Mouse (Mus musculus): ENCODE results near the gene 1700020A23Rik. TPM values are rescaled to one million over a fixed set of nuclear protein-coding genes. Genes with fewer than 3 reads are reported as not detected.

The 1700020A23Rik gene
- polyA plus RNA-seq, 1 experiment from 2014 or later, result 0.38 TPM

DNA sequence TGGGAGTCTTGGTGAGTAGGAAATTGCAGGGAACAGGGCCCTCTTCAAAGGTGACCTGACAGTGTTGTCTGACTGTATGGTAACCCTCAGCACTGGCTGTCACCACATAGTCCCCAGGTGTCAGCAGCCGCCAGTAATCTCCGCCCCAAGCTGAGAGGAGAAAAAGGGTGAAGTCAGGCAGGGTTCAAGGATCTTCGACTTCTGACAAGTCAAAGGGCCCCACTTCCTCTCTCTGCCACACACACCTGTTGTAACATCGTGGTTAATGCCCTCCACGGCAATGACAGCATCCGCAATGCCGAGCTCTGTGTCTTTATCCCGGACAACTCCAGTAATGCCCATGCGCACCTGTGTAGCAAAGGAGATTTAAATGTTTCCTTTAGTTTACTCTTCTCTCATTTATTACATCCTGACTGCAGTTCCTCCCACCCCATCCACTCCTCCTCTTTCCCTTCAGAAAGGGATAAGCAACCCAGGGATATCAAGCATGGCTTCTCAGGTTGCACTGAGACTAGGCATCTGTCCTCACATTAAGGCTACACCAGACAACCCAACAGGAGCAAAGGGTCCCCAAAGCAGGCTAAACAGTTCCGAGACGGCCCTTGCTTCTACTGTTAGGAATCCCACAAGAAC, 13.9 kb upstream of the 1700020A23Rik start:
- H3K27ac ChIP-seq (replicated peaks), result no peak overlapping the region
- no peak overlapping the region for H3K9ac ChIP-seq (replicated peaks)
- H3K4me2 ChIP-seq (replicated peaks), result no peak overlapping the region
- ATAC-seq (ENCODE audit: low FRiP score, low read depth), result no peak
- no peak overlapping the region for H3K4me3 ChIP-seq
- H3K4me1 ChIP-seq, result no peaks in the 10 kb centered on the region
- H3K36me3 ChIP-seq, result peaks cover 8% of the 10 kb centered on the region; the same call in 1 of the 2 replicates
- WGBS, result 84% methylated on average over 11 of the region's 11 CpGs
- no peaks in the 10 kb centered on the region for H3K9me3 ChIP-seq
- H3K27me3 ChIP-seq, result peaks cover 2% of the 10 kb centered on the region; the same call in 1 of the 2 replicates

DNA sequence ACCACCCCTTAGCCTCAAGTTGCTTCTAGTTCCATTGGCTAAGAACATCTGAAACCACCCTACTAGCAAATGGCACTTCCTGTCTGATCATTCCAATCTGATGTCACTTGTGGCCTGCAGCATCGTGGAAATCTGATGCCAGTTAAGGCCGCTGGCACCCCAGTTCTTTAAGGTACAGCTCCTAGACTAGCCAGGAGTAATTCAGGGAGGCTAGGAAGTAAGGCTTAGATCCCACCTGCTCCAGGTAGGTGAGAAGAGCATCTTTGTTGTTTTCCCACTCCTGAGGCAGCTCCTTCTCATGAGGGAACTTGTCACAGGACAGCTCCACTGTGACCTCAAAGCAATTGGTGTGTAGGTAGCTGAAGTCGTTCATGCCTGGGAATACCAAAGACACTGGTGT, 12.2 kb upstream of the 1700020A23Rik start:
- Histone ChIP-seq H3K4me3 (no peak overlapping the region), H3K4me2 (replicated peaks) (no peak overlapping the region), H3K9ac (replicated peaks) (no peak overlapping the region), H3K27ac (replicated peaks) (no peak overlapping the region), H3K9me3 (no peaks in the 10 kb centered on the region), H3K4me1 (peaks cover 13% of the 10 kb centered on the region), H3K36me3 (peaks cover 8% of the 10 kb centered on the region; the same call in 1 of the 2 replicates), H3K27me3 (peaks cover 12% of the 10 kb centered on the region)
- ATAC-seq (ENCODE audit: low FRiP score, low read depth), result no peak
- WGBS, result 89% methylated on average over 3 of the region's 3 CpGs

DNA sequence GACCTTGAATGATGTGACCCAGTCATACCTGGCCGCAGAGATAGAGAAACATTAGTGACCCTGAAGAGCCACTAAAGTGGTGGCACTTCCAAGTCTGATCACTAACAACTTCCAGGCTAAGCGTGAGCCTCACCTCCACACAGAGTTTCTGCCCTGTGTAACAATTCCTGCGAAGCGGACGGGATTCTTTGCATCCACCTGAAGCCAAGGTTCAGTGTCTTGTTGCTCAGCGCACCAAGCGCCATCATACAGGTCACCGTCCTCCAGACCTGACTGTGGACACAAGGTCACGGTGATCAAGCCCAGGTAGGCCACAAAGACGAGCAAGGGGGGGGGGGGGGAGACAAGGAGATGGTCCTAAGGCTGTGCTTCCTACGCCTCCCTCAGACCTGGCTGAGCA, 9.4 kb upstream of the 1700020A23Rik start:
- ATAC-seq (ENCODE audit: low FRiP score, low read depth), result no peak

DNA sequence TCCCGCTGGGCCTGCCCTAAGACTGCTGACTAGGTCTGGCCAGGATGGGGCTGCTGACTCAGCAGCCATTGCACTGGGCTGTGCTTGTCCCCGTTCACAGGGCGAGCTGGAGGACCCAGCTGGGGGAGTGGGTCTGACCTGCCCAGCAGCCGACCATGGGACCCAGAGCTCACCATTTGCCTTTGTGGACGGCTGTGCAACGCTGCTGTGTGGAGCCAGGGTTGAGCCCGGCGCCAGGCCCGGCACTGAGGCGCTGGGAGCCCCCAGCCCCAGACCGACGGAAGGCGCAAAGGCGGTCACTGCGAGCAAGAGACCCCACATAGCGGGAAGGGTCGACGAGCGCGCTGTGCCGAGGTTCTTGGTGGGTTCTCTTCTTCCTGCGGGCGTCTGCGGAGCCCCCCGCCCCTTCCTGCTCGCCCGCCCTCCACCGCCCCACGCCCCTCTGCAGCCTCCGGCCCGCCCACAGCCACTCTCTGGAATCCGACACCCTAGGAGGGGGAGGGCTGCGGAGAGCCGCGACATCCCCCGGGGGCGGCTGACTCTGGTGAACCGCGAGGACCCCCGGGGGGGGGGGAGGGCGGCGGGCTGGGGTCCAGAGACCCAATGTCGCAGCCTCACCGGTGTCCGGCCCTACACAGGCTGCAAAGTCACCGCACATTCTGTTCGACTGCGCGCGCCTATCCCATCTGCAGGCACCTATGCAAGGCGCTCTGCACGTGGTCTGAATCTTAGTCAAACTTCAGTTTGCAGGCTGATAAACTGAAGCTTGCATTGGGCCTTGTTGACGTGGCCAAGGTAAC, 7.7 kb upstream of the 1700020A23Rik start, which contains the start of gene Cpxm1:
Cpxm1 (minus strand) TSS at position 389 of the 800 bp plus-strand sequence.
- peak within 1 kb of the TSS; percentile 73 for H3K9ac ChIP-seq (replicated peaks)
- peak; percentile 86 for ATAC-seq (ENCODE audit: low FRiP score, low read depth)
- WGBS, result under 1% methylated on average over 42 of the region's 53 CpGs

More for the DNA sequence above, 9.4 kb upstream of the 1700020A23Rik start:
- WGBS, result 93% methylated on average over 11 of the region's 11 CpGs
- no peak overlapping the region for H3K9ac ChIP-seq (replicated peaks)
- no peak overlapping the region for H3K27ac ChIP-seq (replicated peaks)
- peaks cover 8% of the 10 kb centered on the region; the same call in 1 of the 2 replicates for H3K36me3 ChIP-seq
- peaks cover 28% of the 10 kb centered on the region for H3K27me3 ChIP-seq
- peaks cover 17% of the 10 kb centered on the region for H3K4me1 ChIP-seq
- no peak overlapping the region for H3K4me2 ChIP-seq (replicated peaks)
- H3K9me3 ChIP-seq, result no peaks in the 10 kb centered on the region
- H3K4me3 ChIP-seq, result no peak overlapping the region

DNA sequence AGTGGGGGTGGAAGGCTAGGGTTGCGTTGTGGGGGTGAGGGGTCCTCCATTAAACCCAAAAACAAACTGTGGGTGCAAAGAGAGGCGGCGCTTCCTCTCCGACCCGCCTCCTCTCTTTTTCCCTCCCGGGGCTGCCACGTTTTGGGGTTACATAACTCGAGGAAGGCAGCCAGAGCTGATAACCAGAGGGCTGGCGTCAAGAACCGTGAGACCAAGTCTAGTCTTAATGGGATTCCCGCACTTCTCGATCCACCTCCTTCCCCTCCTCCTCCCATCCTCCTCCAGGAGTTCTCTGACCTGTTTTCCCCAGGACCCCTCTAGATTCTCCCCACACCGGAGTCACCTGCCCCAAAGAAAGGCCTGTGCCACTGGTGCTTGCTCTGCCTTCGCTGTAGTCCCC, 7.0 kb upstream of the 1700020A23Rik start:
- H3K4me3 ChIP-seq, result peak overlapping the region; percentile 59
- H3K36me3 ChIP-seq, result peaks cover 8% of the 10 kb centered on the region; the same call in 1 of the 2 replicates
- peaks cover 31% of the 10 kb centered on the region for H3K27me3 ChIP-seq
- H3K27ac ChIP-seq (replicated peaks), result no peak overlapping the region
- peak overlapping the region; percentile 99 for H3K4me2 ChIP-seq (replicated peaks)
- 10% methylated on average over 14 of the region's 14 CpGs for WGBS
- ATAC-seq (ENCODE audit: low FRiP score, low read depth), result no peak
- peaks cover 23% of the 10 kb centered on the region for H3K4me1 ChIP-seq
- no peaks in the 10 kb centered on the region for H3K9me3 ChIP-seq
- no peak overlapping the region for H3K9ac ChIP-seq (replicated peaks)

More for the DNA sequence above, 7.7 kb upstream of the 1700020A23Rik start, which contains the start of gene Cpxm1:
- Histone ChIP-seq H3K27me3 (peaks cover 28% of the 10 kb centered on the region), H3K4me3 (peak within 1 kb of the TSS; percentile 59), H3K9me3 (no peaks in the 10 kb centered on the region), H3K4me1 (peaks cover 23% of the 10 kb centered on the region), H3K4me2 (replicated peaks) (peak within 1 kb of the TSS; percentile 99), H3K36me3 (peaks cover 8% of the 10 kb centered on the region; the same call in 1 of the 2 replicates), H3K27ac (replicated peaks) (no peak within 1 kb of the TSS)

DNA sequence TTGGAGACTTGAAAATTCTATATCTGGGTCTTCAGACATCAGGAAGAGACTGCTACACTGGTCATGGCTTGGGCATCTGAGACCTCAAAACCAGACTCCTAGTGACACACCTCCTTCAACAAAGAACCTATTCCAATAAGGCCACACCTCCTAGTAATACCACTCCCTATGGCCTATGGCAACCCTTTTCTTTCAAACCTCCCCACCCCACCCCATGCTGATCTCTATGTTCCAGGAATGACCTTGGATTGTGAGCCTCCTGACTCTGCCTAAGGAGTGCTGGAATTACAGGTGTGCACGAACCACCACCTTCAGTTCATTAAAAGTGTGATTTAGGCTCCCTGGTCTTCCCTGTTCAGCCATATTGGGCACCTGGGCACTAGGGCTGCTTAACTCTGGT, 5.0 kb upstream of the 1700020A23Rik start:
- no peak overlapping the region for H3K9ac ChIP-seq (replicated peaks)
- H3K4me1 ChIP-seq, result peaks cover 23% of the 10 kb centered on the region
- H3K27me3 ChIP-seq, result peaks cover 31% of the 10 kb centered on the region
- H3K27ac ChIP-seq (replicated peaks), result no peak overlapping the region
- H3K36me3 ChIP-seq, result no peaks in the 10 kb centered on the region
- H3K9me3 ChIP-seq, result no peaks in the 10 kb centered on the region
- whole genome bisulfite sequencing, result 91% methylated on average over 1 of the region's 1 CpGs
- H3K4me3 ChIP-seq, result no peak overlapping the region
- ATAC-seq (ENCODE audit: low FRiP score, low read depth), result no peak
- no peak overlapping the region for H3K4me2 ChIP-seq (replicated peaks)

DNA sequence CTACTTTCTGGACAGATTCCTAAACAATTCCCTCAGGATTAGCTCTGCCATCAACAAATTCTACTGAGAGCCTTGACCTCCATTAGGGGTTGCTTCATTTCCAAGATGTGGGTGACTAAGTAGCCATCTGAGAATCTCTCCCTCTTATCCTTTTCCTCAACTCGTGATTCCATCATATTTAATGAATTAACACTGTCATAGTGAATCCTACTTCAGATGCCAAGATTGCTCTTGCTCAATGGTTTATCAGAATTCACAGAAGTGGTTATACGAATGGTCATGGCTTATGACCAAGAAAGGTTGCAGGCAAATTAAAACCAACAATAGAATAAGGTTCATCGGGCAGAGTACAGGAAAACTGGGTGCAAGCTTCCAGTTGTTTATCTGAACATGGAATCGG, 3.2 kb upstream of the 1700020A23Rik start:
- Histone ChIP-seq H3K36me3 (no peaks in the 10 kb centered on the region), H3K27me3 (peaks cover 30% of the 10 kb centered on the region), H3K4me1 (peaks cover 19% of the 10 kb centered on the region), H3K9ac (replicated peaks) (no peak overlapping the region), H3K9me3 (no peaks in the 10 kb centered on the region), H3K27ac (replicated peaks) (no peak overlapping the region), H3K4me2 (replicated peaks) (no peak overlapping the region), H3K4me3 (no peak overlapping the region)
- no peak for ATAC-seq (ENCODE audit: low FRiP score, low read depth)
- 86% methylated on average over 4 of the region's 4 CpGs for WGBS

DNA sequence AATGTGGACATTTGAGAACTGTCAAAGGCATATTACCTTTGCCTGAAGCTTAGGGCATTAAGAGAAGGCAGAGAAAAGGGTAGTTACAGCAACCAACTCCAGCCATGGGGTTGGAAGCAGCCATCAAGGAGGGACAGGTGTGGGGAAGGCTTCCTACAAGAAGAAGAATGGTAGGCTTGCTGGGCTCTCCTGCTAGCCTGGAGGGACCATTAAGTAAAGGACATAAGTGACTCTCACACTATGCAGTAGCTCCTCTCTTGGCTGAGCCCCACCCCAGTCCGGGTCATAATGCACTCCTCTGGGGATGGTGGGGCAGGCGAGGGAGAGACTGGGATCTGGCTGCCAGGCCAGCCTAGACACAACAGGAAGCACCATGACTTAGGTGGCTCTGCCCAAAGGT, 1.1 kb downstream of the 1700020A23Rik start, which contains the start of gene Tmem239:
Tmem239 (plus strand) TSS at position 301 of the 400 bp plus-strand sequence.
- WGBS, result 92% methylated on average over 2 of the region's 2 CpGs
- H3K4me2 ChIP-seq (replicated peaks), result no peak within 1 kb of the TSS
- peaks cover 7% of the 10 kb centered on the region; the same call in 1 of the 2 replicates for H3K4me1 ChIP-seq
- no peak within 1 kb of the TSS for H3K4me3 ChIP-seq
- ATAC-seq (ENCODE audit: low FRiP score, low read depth), result no peak
- H3K9me3 ChIP-seq, result no peaks in the 10 kb centered on the region
- H3K36me3 ChIP-seq, result no peaks in the 10 kb centered on the region
- no peak within 1 kb of the TSS for H3K27ac ChIP-seq (replicated peaks)
- peaks cover 9% of the 10 kb centered on the region for H3K27me3 ChIP-seq
- H3K9ac ChIP-seq (replicated peaks), result no peak within 1 kb of the TSS

DNA sequence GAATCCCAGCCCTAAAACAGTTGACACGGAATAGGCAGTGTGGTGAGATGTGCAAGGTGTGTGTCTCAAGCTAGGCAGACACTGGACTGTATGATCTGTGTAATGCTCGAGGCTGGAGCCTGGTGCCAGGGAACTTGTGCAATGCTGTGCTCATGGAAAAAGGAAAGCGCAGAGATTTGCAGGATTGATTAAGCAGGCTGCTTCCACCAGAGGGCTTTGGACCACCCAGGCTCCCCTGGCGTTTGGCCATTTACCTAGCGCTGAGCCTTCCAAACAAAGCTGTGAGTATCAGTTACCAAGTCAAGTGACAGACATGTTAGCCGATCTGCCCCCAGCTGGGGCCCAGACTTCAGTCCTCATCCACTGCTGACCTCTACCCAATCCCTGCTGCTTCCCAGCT, 3.1 kb downstream of the 1700020A23Rik start:
- Histone ChIP-seq H3K27me3 (peaks cover 6% of the 10 kb centered on the region; the same call in 1 of the 2 replicates), H3K4me1 (0 out of 2 replicates have a peak, but pooled peaks cover 5% of the 10 kb centered on the region), H3K9ac (replicated peaks) (no peak overlapping the region), H3K27ac (replicated peaks) (no peak overlapping the region), H3K9me3 (no peaks in the 10 kb centered on the region), H3K4me3 (no peak overlapping the region), H3K4me2 (replicated peaks) (no peak overlapping the region), H3K36me3 (no peaks in the 10 kb centered on the region)
- ATAC-seq (ENCODE audit: low FRiP score, low read depth), result no peak
- WGBS, result 17% methylated on average over 6 of the region's 6 CpGs

DNA sequence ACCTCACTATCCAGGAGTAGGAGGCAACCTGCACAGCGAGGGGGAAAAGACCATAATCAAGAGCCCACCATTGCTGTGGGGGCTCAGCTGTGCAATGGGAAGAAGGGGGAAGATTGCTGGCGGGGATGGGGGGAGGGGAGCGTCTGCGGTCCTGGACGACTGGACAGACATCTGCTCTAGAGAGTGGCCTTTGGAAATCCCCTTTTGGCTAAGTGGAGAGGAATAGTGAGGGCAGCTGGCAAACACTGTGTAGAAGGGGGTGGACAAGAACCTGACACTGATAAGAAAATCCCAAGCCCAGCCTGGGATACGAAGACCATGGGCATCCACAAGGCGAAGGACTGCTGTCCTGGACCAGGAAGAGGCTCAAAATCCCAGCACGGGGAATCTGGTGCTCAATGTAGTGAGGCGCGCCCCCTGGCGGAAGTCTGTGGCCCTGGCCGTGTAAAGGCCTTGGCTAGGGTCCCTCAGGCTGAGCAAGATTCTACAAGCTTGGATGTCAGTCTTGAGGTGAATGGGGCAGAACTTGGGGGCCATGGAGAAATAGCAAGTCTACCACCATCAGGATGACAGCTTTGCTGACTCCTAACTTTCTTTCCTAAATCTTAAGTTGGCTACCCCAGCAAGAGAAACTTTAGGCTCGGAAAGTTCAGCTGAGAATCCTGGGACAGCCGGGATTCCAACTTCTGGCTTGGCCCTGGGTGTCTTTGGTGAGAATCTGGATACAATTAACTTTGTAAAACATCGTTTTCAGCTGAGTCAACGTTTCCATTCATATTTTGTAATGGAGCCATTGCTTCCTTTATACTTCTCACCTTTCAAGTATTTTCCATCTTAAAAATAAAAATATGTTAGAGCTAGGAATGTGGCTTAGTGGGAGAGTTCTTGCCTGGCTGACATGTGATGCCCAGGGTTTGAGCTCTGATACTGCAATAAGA, 6.8 kb downstream of the 1700020A23Rik start:
- WGBS, result 38% methylated on average over 16 of the region's 16 CpGs
- Histone ChIP-seq H3K27ac (replicated peaks) (no peak overlapping the region), H3K9ac (replicated peaks) (no peak overlapping the region), H3K27me3 (no peaks in the 10 kb centered on the region), H3K4me3 (no peak overlapping the region), H3K4me1 (0 out of 2 replicates have a peak, but pooled peaks cover 5% of the 10 kb centered on the region), H3K9me3 (no peaks in the 10 kb centered on the region), H3K36me3 (no peaks in the 10 kb centered on the region), H3K4me2 (replicated peaks) (no peak overlapping the region)
- peak; percentile 78 for ATAC-seq (ENCODE audit: low FRiP score, low read depth)

DNA sequence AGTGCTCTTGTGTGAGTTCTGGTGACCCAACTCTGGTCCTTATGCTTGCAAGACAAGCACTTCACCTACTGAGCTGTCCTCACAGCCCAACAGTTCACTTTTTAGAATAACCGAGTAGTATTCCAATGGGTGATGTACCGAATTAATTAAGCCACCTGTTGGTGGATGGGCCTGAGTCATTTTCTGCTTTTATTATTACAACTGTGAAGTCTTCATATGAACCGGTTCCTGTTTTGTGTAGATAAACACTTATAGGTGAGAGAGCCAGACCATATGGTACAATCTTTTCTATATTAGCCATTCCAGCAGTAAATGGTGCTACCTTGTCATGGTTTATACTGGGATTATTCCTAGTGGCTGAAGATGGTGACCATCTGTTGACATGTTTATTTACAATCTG, 7.7 kb downstream of the 1700020A23Rik start:
- ATAC-seq (ENCODE audit: low FRiP score, low read depth), result no peak
- 84% methylated on average over 3 of the region's 3 CpGs for WGBS
- H3K4me3 ChIP-seq, result no peak overlapping the region
- H3K9me3 ChIP-seq, result no peaks in the 10 kb centered on the region
- H3K4me2 ChIP-seq (replicated peaks), result no peak overlapping the region
- H3K27me3 ChIP-seq, result no peaks in the 10 kb centered on the region
- H3K27ac ChIP-seq (replicated peaks), result no peak overlapping the region
- H3K9ac ChIP-seq (replicated peaks), result no peak overlapping the region
- H3K4me1 ChIP-seq, result 0 out of 2 replicates have a peak, but pooled peaks cover 5% of the 10 kb centered on the region
- H3K36me3 ChIP-seq, result no peaks in the 10 kb centered on the region
